Mouse (Mus musculus) ovary, postnatal 36 days (tissue): ENCODE results near the gene Cldn8.

ENCODE experiments used
- DNase-seq: peaks from one replicate; pipeline ENCODE4 v3.0.0; 2022; ENCODE audit warnings: low spot score, mixed read lengths

Gene Cldn8

DNA sequence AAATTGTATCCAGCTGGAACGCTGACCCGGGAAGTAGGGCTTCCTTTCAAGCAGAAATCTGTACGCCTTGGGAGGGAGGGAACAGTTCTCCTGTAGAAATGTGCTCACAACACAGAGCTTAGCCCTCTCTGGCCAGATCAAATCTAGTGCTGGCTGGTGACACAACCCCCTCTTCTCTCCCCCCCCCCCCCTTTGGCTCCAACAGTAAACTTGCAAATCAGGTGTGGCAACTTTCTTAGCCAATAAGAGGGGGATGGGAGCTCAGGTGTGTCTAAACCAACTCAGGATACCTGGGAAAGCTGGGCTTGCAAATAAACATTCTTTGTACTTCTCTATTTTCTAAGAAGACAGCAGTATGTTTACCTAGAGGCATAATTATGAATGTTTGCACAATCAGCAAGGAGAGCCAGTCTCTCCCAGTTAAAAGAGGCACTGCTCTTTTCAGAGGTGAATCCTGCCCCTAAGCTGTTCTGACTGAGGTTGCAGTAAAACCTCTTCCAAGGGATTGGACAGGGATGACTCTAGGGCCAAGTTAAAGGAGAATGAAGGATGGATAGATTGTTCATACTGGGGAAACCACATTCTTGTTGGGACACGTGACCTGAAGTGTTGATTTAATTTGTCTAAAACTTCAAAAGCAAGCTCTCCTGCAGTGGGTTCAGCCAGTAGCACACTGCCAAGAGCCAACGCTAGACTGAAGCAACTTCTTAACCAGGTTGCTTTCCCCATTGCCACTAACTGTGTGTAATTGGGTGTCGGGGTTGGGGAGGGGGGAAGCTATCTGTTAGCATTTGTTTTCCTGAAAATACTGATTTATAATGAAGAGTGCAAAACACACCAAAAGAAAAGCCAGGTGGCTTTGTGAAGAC is at the start of gene Cldn8:
TSS of gene Cldn8 (minus strand) at position 139 of the 869 bp plus-strand sequence.
- no peak for DNase-seq

DNA sequence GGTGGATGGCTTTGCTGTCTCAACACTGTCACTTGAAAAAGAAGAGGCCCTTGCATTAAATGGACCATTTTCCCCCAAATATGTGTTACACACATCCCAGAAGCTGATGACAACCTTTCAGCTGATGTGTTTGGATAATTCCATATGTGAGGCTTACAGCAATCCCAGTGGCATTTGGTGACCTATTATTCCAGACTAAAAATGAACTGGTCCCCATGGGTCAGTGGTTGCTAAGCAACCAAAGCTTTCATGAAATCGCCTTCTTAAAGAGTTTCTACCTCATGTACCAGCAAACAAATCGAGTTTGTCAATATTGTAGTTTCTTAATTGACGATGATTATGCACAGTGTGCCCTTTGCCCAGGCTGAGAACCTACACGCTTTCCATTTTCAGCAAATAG is 49.7 kb upstream of the Cldn8 start:
- DNase-seq = no peak

DNA sequence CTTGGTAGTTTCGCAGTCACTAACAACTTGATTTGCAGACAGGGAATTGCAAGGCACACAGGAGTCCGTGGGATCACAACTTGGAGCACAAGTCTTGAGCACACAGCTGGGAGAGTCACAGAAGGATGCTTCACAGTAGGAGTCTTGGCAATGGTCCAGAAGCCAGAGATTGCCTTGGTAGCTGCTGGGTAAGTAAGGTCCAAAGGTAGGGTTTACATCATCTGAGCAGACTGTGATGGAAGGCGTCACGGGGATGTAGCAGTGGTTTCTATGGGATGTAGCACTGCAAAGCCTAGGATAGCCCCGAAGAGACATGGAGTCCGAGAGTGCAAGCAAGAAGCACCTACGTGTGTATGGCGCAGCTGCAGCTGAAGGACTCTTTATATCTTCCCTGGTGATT is 48.9 kb upstream of the Cldn8 start, which contains the start of gene Krtap24-1:
TSS of gene Krtap24-1 (minus strand) at position 358 of the 400 bp plus-strand sequence.
- no peak for DNase-seq

DNA sequence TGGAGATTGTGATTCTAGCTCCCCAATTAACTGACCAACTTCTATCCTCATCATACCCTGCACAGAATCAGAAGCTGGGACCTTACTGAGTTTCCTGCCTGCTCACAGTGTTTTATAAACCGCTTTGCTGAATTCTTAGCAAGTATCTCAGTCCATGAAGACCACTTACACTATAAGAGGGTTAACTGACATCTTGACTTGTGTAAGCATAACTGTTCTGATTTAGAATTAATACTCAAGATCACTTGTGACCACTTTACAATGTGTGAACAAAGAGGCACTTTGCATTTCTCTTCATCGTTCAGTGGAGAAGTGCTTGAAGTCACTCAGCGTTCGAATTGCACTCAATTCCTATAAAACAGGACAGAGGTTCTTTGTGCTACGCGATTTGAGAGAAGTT is 41.6 kb upstream of the Cldn8 start:
- no peak for DNase-seq

DNA sequence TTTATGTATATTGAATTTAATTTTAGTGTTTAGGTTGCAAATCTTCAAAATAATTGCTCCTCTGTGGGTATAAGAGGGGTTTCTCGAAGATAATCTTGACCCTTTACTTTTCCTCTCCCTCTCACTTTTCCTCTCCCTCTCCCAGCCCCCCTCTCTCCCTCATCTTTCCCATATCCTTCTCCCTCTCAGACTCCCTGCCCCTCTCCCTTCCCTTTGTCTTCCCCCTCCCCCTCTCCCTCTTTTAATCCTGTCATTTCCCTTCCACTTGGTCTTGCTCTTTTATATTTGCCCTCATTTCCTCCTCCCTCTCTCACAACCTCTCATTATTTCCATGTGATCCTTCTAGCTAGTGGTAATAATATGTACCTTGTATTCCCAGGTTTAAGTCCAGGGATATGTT is 39.5 kb upstream of the Cldn8 start:
- no peak for DNase-seq

DNA sequence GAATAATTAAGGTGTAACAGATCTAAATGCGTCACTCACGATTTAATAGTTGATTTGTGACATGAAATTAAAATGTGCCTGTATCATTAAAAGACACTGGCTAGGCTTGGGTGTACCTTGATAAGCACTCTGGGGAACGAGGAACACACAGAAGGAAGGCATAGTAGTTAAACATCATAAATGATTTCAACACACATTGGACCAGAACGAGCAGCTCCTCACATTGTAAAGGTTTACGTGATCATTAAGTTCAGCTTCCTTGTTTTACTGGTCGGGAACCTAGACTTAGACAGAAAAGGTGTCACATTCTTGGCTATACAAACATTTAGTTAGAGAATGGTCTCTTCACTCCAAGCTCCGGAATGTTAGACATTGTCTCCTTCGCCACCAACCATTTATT is 37.3 kb upstream of the Cldn8 start:
- no peak for DNase-seq

DNA sequence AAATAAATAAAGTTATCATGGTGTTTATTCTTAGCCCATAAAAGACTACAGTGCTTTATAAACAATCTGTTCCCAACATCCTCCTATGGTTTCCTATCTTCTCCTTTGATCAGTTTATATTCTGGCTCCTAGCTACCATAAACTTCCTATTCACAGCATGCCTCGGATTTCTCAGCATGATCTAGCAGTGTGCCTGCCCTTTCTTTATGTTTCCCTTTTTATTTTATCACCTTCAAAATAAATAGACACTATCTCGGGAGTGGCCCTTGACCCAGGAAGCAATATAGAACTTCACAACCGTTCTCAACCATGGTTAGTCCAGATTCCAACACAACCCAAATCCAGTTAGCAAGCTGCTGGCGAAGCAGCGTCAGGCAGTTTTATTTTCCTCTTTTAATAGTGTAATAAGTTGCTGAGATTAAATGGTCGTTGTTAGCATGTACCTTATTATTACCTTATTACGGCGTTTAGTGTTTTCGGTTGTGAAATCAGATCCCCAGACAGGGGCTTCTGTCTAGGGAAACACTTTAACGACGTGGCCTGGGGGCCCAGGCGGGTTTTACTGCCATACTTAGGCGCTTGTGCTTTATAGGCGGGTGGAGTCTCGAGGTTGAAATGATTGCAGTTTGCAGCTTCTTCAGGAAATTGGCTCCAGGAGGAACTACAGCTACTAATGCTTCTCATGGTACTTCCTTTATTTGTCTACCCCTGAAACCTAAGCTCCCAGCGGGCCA is 36.7 kb upstream of the Cldn8 start:
- no peak for DNase-seq

DNA sequence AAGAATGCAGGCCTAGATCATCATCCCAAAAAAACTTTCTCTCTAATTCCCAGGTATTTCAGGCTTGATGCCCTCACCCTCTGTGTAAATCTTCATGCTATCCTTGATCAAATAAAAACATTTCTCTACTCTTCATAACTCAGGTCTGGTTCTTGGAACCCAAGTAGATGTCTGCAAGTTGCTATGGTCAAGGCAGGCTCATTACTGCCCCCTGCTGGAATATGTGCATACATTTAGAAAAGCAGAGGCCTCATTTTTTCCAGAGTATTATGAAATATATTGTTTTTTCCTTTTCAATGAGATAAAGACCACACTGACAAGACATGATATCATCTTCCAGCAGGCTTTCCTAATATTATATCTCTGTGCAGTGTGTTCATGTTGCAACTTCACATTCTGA is 29.8 kb upstream of the Cldn8 start:
- DNase-seq = no peak

DNA sequence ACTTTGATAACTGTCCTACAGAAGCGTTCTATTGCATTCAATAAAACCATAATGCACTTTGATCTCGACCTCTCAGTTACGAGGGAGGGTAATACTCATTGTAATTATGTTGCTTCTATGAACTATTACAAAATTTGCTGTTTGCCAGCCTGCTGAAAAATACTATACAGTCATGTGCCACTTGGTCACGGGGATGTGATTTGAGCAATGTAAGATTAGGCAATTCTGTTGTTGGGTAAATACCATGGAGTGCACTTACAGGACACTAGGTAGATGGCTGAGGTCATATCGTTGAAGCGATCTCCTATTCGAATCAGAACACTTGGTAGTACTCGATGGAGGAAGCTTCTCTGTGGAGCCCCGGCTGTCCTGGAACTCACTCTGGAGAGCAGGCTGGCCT is 20.4 kb upstream of the Cldn8 start:
- DNase-seq = no peak

DNA sequence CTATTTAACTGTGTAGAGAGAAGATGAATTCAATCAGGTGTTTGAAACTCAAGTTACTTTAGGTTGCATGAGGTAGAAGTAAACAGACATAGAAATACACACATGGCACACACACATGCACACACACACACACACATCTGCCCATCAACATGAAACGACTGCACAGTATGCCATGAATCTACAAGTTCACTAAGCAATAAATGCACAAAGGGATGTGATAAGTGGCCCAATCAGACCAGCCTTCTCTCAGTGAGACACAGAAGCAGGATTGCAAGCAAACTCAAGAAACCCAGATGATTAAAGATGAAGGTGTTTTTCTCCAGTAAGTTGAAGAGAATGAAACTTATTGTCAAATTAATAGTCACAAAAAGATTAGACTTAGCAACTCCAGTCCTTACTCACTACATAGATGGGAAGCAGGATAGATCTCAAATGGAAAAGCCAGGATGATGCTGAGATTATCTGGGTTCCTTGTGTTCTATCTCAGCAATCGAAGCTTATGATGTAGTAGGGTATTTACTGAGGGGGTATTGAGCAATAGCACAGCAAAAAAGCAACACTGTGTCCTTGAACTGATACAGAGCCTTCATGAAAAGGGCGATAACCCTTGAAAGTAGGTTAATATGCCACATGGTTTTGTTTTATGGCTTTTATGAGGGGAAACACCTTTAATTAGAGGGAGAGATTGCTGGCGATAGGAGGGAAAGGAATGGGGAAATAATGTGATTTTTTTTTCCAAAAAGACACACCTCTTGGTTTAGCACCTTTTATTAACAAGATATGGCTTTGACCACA is 13.1 kb upstream of the Cldn8 start:
- DNase-seq = no peak

DNA sequence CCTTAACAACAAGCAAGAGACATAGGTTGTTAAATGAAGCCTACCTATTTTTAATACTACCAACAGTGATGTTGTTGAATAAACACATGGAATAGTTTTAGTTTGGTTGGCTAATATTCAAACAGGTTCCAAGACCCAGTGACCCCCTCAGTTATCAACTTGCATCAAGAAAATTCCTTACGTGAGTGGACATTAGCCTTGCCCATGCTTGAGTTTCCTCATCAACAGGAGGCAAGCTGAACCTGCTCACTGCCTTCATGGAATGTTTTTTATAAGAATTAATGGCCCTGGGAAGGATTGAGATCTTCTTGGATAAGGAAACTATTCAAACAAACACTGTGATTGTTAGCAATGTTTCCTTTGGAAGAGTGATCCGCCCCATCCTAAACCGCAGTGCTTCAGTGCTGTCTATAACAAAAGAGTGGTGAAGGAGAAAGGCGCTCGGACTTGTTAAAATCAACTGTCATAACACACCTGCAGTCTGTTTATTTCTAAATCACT is 10.0 kb upstream of the Cldn8 start:
- DNase-seq = no peak

DNA sequence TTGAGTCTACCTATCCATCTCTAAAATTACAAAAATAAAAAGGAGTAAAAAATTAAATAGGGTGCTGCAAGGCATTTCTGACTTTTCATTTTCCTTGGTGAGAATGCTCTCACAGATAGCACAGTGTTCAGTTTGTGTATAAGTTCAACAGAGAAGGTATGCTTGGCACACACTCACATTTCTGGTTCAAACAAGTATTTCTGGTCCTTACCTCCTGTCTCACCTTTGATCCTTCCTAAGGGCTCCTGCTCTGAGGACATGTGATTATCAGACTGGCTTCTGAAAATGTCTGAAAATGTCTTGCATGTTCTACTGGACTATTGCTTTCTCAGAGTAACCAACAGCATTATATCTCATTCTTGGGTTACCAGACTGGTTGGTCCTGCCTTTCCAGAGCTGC is 7.2 kb upstream of the Cldn8 start:
- DNase-seq = no peak

DNA sequence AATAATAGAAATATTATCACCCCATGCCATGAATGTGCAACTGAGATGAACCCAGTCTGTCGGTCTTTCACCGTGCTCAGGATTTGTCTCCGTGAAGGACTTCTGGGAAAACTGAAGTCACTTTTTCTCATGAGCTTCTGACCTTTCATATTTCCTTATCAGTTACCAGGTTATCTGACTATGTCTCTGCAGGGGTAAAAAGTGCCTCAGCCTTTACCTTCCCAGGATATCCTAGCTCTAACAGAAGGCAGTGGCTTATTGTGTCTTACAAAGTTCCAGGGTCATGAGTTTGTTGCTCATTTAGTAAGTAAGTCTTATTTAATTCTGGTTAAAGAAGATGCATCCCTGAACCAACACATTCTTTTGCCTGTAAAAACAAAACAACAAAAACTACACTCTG is 6.7 kb upstream of the Cldn8 start:
- no peak for DNase-seq

DNA sequence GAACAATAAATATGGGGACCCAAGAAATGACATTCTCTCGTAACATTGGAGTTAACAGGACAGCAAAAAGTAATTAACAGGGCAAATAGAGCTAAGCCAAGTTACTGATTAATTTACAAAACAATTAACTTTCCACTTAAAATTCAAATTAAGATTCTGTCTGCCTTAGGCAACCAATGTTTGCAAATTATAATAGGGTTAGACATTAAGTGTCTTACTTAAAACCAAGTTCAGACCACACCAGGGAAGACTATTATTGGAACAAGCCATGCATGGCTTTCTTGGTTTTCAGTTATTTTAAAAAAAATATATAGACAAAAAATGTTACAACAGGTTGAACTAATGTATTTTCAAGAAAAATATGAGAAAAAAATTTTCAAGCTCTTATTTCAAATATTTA is 6.1 kb upstream of the Cldn8 start:
- DNase-seq = no peak

DNA sequence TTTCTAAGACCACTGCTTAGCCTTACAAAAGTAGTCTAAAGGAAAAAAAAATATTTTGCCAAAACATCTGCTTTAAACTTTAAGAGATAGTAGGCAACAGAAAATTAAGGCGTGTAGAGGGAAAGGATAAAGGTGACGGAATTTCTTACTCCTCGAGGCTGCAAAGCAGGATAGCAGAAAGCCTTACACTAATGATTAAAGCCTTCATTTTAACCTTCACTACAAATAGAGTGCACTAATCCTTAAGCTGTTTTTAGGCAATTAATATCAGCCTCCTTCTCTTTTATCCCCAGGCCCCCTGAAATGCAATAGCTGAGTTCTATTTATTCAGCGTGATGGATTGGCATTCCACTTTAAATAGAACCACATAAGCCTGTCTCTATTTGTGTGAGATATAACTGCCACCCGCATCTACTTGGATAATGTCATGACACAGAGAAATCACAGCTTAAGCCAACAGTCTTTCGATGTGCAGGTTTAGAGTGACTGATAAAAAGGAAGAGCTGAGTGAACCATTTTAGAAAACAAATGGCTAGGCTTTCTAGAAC is 1.3 kb downstream of the Cldn8 start:
- DNase-seq = no peak

DNA sequence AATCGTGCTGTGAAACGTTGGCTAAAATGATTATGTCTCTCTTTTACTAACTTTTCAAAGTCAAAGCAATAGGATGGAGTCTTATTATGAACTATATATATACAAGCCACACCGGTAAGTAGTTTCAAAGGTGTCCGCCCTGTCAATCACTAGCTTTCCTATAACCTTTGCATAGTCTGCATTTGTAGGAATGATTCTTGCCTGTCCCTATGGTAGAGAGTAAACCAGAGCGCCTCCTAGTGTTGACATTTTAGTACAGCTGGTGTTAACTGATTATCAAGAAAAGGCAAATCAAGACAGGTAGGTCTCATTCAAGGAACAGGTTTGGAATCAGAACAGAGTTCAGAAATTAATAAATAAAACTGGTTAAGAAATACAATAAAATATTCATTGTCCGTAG is 20.5 kb downstream of the Cldn8 start:
- DNase-seq = no peak

DNA sequence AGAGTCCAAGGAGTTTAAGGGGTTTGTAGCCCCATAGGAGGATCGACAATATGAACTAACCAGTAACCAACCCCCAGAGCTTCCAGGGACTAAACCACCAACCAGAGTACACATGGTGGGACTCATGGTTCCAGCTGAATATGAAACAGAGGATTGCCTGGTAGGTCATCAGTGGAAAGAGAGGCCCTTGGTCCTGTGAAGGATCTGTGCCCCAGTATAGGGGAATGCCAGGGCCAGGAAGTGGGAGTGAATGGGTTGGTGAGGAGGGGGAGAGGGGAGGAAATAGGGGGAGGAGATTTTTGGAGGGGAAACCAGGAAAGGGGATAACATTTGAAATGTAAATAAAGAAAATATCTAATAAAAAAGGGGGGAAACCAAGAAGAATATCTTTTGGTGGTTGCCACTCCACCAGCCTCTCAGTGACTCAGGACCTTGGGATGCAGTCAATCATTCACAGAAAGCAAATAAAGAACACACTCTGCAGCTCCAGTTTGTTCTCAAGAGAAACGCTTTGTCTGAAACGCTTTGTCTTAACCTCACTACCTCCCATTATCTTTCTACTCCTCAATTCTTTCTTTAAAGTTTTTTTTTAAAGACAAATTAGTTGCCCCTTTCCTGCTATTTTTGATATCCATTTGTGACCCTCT is 23.0 kb downstream of the Cldn8 start:
- DNase-seq = no peak

DNA sequence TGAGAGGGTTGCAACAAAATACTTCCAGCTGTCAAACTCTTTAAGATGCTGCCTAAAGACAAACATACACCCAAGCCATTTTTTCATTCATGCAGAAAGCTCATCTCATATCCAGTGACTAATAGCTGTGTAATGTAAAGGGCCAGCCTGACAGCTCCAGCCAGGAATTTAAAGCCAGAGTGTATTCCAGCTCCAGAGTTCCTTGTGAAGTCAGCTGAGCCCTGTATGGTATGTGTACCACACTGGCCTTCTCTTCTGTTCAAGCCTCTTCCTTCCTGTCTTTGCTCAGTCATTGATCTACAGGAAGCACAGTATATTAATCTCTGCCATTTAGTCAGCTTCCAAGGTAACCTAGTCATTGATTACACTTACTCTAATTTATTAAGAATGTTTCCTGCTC is 51.6 kb downstream of the Cldn8 start:
- DNase-seq = no peak
